Mouse (Mus musculus) testis, adult 2 months (tissue): Measurements from ENCODE around the gene Dcun1d3. TPM values are rescaled to one million over a fixed set of nuclear protein-coding genes. Genes with fewer than 3 reads are reported as not detected.

Experiments
- H3K27ac ChIP-seq: fragments of 200-500 bp; 2 replicates; pipeline ENCODE4 v1.5.1; 2012; ENCODE audit warnings: low read depth, low read length; ENCODE audit not compliant: control insufficient read depth, insufficient read depth
- H3K27me3 ChIP-seq: fragments of 200-500 bp; 2 replicates; pipeline ENCODE4 v1.6.1; 2012; ENCODE audit warnings: mild to moderate bottlenecking, low read length, moderate library complexity; ENCODE audit not compliant: control insufficient read depth, insufficient read depth
- H3K36me3 ChIP-seq: fragments of 200-500 bp; 2 replicates; pipeline ENCODE4 v1.6.1; 2012; ENCODE audit warnings: mild to moderate bottlenecking, low read length; ENCODE audit not compliant: control insufficient read depth, insufficient read depth
- H3K4me1 ChIP-seq: fragments of 200-500 bp; 2 replicates; pipeline ENCODE4 v1.6.1; 2012; ENCODE audit warnings: low read length; ENCODE audit not compliant: control insufficient read depth, insufficient read depth
- H3K4me3 ChIP-seq: fragments of 200-500 bp; 2 replicates; pipeline ENCODE4 v1.5.1; 2012; ENCODE audit warnings: low read depth, mild to moderate bottlenecking, low read length, moderate library complexity, mixed read lengths; ENCODE audit not compliant: control insufficient read depth
- CTCF ChIP-seq: fragments of 200-500 bp; IDR thresholded peaks from 2 replicates; pipeline ENCODE4 v1.5.1; 2012; ENCODE audit warnings: low read depth, mild to moderate bottlenecking, inconsistent platforms, low read length, moderate library complexity; ENCODE audit not compliant: control insufficient read depth, insufficient read depth, insufficient replicate concordance
- POLR2A ChIP-seq: fragments of 200-500 bp; IDR thresholded peaks from 2 replicates; pipeline ENCODE4 v1.6.1; 2012; ENCODE audit warnings: low read depth, mild to moderate bottlenecking, inconsistent platforms, low read length, moderate library complexity; ENCODE audit not compliant: control insufficient read depth
- polyA plus RNA-seq: library from polyadenylated mRNA; depleted of rRNA; stranded (reverse); fragments of >200 nt; gene quantifications from 2 replicates; pipeline ENCODE4 v1.2.3, GENCODE M21; 2012

Gene Dcun1d3
- polyA plus RNA-seq, 1 experiment, result 66.1 TPM

GRCm38 (mm10) chr7:119911727-119912126 lies 15.6 kb upstream of the Dcun1d3 start:
- no peaks in the 10 kb centered on the region for H3K36me3 ChIP-seq
- no peak overlapping the region for H3K4me3 ChIP-seq
- no peaks in the 10 kb centered on the region for H3K4me1 ChIP-seq
- TF ChIP-seq CTCF, result no peak
- TF ChIP-seq POLR2A, result no peak
- no peak overlapping the region for H3K27ac ChIP-seq
- H3K27me3 ChIP-seq, result no peaks in the 10 kb centered on the region

- Histone ChIP-seq H3K27me3 (no peaks in the 10 kb centered on the region), H3K27ac (no peak overlapping the region), H3K36me3 (no peaks in the 10 kb centered on the region), H3K4me1 (no peaks in the 10 kb centered on the region), H3K4me3 (no peak overlapping the region)
- TF ChIP-seq POLR2A, result no peak
- TF ChIP-seq CTCF, result no peak
These were observed 10.6 kb upstream of the Dcun1d3 start for GRCm38 (mm10) chr7:119906523-119907215.

- Histone ChIP-seq H3K4me1 (no peaks in the 10 kb centered on the region), H3K4me3 (no peak overlapping the region), H3K27ac (no peak overlapping the region), H3K27me3 (no peaks in the 10 kb centered on the region), H3K36me3 (no peaks in the 10 kb centered on the region)
- TF ChIP-seq CTCF (no peak), POLR2A (no peak)
These were observed 3.4 kb upstream of the Dcun1d3 start for GRCm38 (mm10) chr7:119899386-119900057.

- no peaks in the 10 kb centered on the region for H3K27me3 ChIP-seq
- H3K4me3 ChIP-seq, result no peak overlapping the region
- H3K36me3 ChIP-seq, result no peaks in the 10 kb centered on the region
- no peaks in the 10 kb centered on the region for H3K4me1 ChIP-seq
- no peak overlapping the region for H3K27ac ChIP-seq
- TF ChIP-seq POLR2A (no peak), CTCF (no peak)
These were observed 2.3 kb upstream of the Dcun1d3 start for GRCm38 (mm10) chr7:119898247-119898856.

GRCm38 (mm10) chr7:119897521-119898109 lies 1.5 kb upstream of the Dcun1d3 start:
- peak overlapping the region; percentile 73 for H3K27ac ChIP-seq

GRCm38 (mm10) chr7:119894818-119895544 lies 1.1 kb downstream of the Dcun1d3 start:
- Histone ChIP-seq H3K4me1 (no peaks in the 10 kb centered on the region), H3K4me3 (peak overlapping the region; percentile 89), H3K27me3 (no peaks in the 10 kb centered on the region), H3K27ac (peak overlapping the region; percentile 19), H3K36me3 (no peaks in the 10 kb centered on the region)
- TF ChIP-seq CTCF, result no peak

More at GRCm38 (mm10) chr7:119897521-119898109, 1.5 kb upstream of the Dcun1d3 start:
- no peaks in the 10 kb centered on the region for H3K27me3 ChIP-seq
- H3K4me1 ChIP-seq, result no peaks in the 10 kb centered on the region
- H3K4me3 ChIP-seq, result peak overlapping the region; percentile 89
- TF ChIP-seq CTCF, result no peak
- no peak for TF ChIP-seq POLR2A
- H3K36me3 ChIP-seq, result no peaks in the 10 kb centered on the region
